Mouse (Mus musculus) heart, embryonic 13.5 days (tissue): ENCODE measurements at regions not wholly inside any gene's neighbourhood (a gene's known extent, or its start where the extent isn't known, plus 50 kb on each side); places are given as distances from the start of the nearest gene placed in this dataset.

Experiments used
- ATAC-seq: fragments of 200-750 bp; cut with Nextera tagmentation; 2 replicates; pipeline ENCODE4 v1.8.0; 2017; ENCODE audit warnings: moderate TSS enrichment; ENCODE audit not compliant: insufficient number of reproducible peaks, low FRiP score, low TSS enrichment; ENCODE audit errors: extremely low read depth
- H3K27ac ChIP-seq: fragments of 300-500 bp; sonication (generic); replicated peaks from 2 replicates; pipeline ENCODE4 v1.5.1; 2015; ENCODE audit warnings: moderate library complexity, mild to moderate bottlenecking, inconsistent platforms
- H3K27me3 ChIP-seq: fragments of 300-500 bp; sonication (generic); replicated peaks from 2 replicates; pipeline ENCODE4 v1.6.1; 2015; ENCODE audit warnings: mild to moderate bottlenecking, inconsistent platforms
- H3K36me3 ChIP-seq: fragments of 300-500 bp; sonication (generic); 2 replicates; pipeline ENCODE4 v1.6.1; 2015; ENCODE audit warnings: mild to moderate bottlenecking, inconsistent platforms
- H3K4me1 ChIP-seq: fragments of 300-500 bp; sonication (generic); 2 replicates; pipeline ENCODE4 v1.6.1; 2015; ENCODE audit warnings: inconsistent platforms
- H3K4me2 ChIP-seq: fragments of 300-500 bp; sonication (generic); 2 replicates; pipeline ENCODE4 v1.6.1; 2015; ENCODE audit warnings: inconsistent platforms, mild to moderate bottlenecking, moderate library complexity
- H3K4me3 ChIP-seq: fragments of 300-500 bp; sonication (generic); 2 replicates; pipeline ENCODE4 v1.5.1; 2015; ENCODE audit warnings: moderate library complexity, mild to moderate bottlenecking, inconsistent platforms
- H3K9ac ChIP-seq: fragments of 300-500 bp; sonication (generic); 2 replicates; pipeline ENCODE4 v1.6.1; 2015; ENCODE audit warnings: inconsistent platforms, mild to moderate bottlenecking, moderate library complexity
- H3K9me3 ChIP-seq: fragments of 300-500 bp; sonication (generic); 2 replicates; pipeline ENCODE4 v1.6.1; 2016; ENCODE audit warnings: inconsistent platforms
- WGBS: fragments of 180-500 bp; shearing (Covaris S2); methylation state at CpG from one replicate; pipeline ENCODE4 v1.1.7; 2015; ENCODE audit warnings: mixed read lengths; 5-methylcytosine and 5-hydroxymethylcytosine counted together

- WGBS, result 79% methylated on average over 2 of the region's 2 CpGs
- Histone ChIP-seq H3K27me3 (peaks cover 3% of the 10 kb centered on the region; the same call in 1 of the 2 replicates), H3K4me1 (no peaks in the 10 kb centered on the region), H3K9me3 (no peaks in the 10 kb centered on the region), H3K36me3 (no peaks in the 10 kb centered on the region), H3K4me2 (no peak overlapping the region), H3K9ac (no peak overlapping the region), H3K4me3 (no peak overlapping the region), H3K27ac (no peak overlapping the region)
- ATAC-seq, result no peak
Observed at GRCm38 (mm10) chr14:33865746-33866145, 57.6 kb upstream of the Gdf10 start.

DNA sequence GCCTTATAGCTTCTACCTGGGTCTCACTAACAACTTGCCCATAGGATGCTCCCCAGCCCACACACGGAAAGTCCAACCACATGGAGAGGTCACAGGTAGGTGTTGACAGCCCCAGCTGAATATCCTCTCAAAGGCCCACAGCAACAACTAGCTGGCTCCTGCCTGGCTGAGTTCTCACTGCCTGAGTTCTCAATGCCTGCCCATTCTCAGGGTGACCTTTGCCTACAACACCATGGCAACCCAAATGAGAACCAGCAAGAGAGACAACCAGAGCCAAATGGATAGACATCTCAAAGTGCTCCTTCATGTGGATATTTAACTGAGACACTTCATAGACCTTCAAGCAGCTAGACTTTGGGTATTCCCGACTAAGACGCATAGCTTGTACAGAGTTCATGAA lies 55.7 kb upstream of the Gdf10 start:
- H3K27ac ChIP-seq, result no peak overlapping the region
- no peaks in the 10 kb centered on the region for H3K9me3 ChIP-seq
- H3K36me3 ChIP-seq, result no peaks in the 10 kb centered on the region
- H3K4me3 ChIP-seq, result no peak overlapping the region
- H3K4me1 ChIP-seq, result no peaks in the 10 kb centered on the region
- peaks cover 6% of the 10 kb centered on the region for H3K27me3 ChIP-seq
- no peak for ATAC-seq
- WGBS, result 70% methylated on average over 3 of the region's 3 CpGs
- no peak overlapping the region for H3K4me2 ChIP-seq
- H3K9ac ChIP-seq, result no peak overlapping the region
